Mouse (Mus musculus): ENCODE measurements around the gene Mtmr12. TPM values are rescaled to one million over a fixed set of nuclear protein-coding genes. Genes with fewer than 3 reads are reported as not detected.

Mtmr12 gene
- total and polyA plus RNA-seq, 3 experiments = 14.3 to 38.2 TPM; not detected in 1

GRCm38 (mm10) chr15:12251416-12252140 lies 46.8 kb downstream of the Mtmr12 start:
- no peaks in the 10 kb centered on the region for H3K27me3 ChIP-seq (ENCODE audit: control insufficient read depth in 1 of 2, insufficient read depth in 2 of 2, low read length in 2 of 2)
- DNase-seq (ENCODE audit: low read depth, low spot score) = no peak
- no peak overlapping the region for H3K9ac ChIP-seq (ENCODE audit: control insufficient read depth, low read depth, low read length, poor library complexity, severe bottlenecking)
- peaks cover 14 to 18% of the 10 kb centered on the region in 2 experiments for H3K36me3 ChIP-seq (ENCODE audit: control insufficient read depth in 1 of 2, insufficient read depth in 2 of 2, low read length in 2 of 2)
- no peak overlapping the region for H3K27ac ChIP-seq (ENCODE audit: control insufficient read depth, low read depth, low read length)
- no peak for TF ChIP-seq USF1 (IDR thresholded peaks at IDR 0.05; ENCODE audit: low read depth, low read length)
- 0 out of 4 replicates have a peak, but pooled peaks of 1 of the 2 experiments have one; percentile 36 for TF ChIP-seq POLR2A (IDR thresholded peaks at IDR 0.05; ENCODE audit: control insufficient read depth in 1 of 2, insufficient read depth in 1 of 2, low read depth in 1 of 2, low read length in 2 of 2, poor library complexity in 1 of 2)
- TF ChIP-seq NRF1 (IDR thresholded peaks at IDR 0.05; ENCODE audit: insufficient read depth, low read depth, low read length, poor library complexity, severe bottlenecking) = no peak
- H3K9me3 ChIP-seq (replicated peaks; ENCODE audit: insufficient read depth, low read length) = no peaks in the 10 kb centered on the region
- no peak overlapping the region for H3K4me3 ChIP-seq (ENCODE audit: control insufficient read depth in 1 of 2, insufficient read depth in 1 of 2, low read depth in 2 of 2, low read length in 2 of 2)
- no peaks in the 10 kb centered on the region for H3K79me2 ChIP-seq (ENCODE audit: control insufficient read depth, insufficient read depth, low read length, poor library complexity)
- peaks cover 6 to 16% of the 10 kb centered on the region in 2 experiments for H3K4me1 ChIP-seq (ENCODE audit: control insufficient read depth in 1 of 2, insufficient read depth in 2 of 2, low read length in 2 of 2)

GRCm38 (mm10) chr15:12252141-12252489 lies 47.3 kb downstream of the Mtmr12 start:
- no peak for TF ChIP-seq JUND (IDR thresholded peaks at IDR 0.05; ENCODE audit: low read depth, low read length)
- TF ChIP-seq HCFC1 (IDR thresholded peaks at IDR 0.05; ENCODE audit: low read depth, low read length) = no peak
- TF ChIP-seq ELF1 (IDR thresholded peaks at IDR 0.05; ENCODE audit: low read depth, low read length) = no peak
- TF ChIP-seq GABPA (IDR thresholded peaks at IDR 0.05; ENCODE audit: low read depth, low read length) = no peak
- TF ChIP-seq EP300 (IDR thresholded peaks at IDR 0.05; ENCODE audit: low read depth in 1 of 2, low read length in 2 of 2) = no peak
- no peak for TF ChIP-seq NRF1 (IDR thresholded peaks at IDR 0.05; ENCODE audit: insufficient read depth, low read depth, low read length, poor library complexity, severe bottlenecking)
- TF ChIP-seq ZNF384 (IDR thresholded peaks at IDR 0.05; ENCODE audit: low read depth, low read length) = no peak
- no peak for TF ChIP-seq BHLHE40 (IDR thresholded peaks at IDR 0.05; ENCODE audit: borderline replicate concordance, low read depth, low read length)
- TF ChIP-seq E2F4 (IDR thresholded peaks at IDR 0.05; ENCODE audit: borderline replicate concordance, low read depth, low read length) = no peak
- TF ChIP-seq TCF12 (IDR thresholded peaks at IDR 0.05; ENCODE audit: low read depth, low read length) = no peak
- no peak for TF ChIP-seq MYC (IDR thresholded peaks at IDR 0.05; ENCODE audit: low read depth, low read length)
- TF ChIP-seq SIN3A (IDR thresholded peaks at IDR 0.05; ENCODE audit: low read length) = no peak
- H3K9me3 ChIP-seq (replicated peaks; ENCODE audit: insufficient read depth, low read length) = no peaks in the 10 kb centered on the region
- H3K79me2 ChIP-seq (ENCODE audit: control insufficient read depth, insufficient read depth, low read length, poor library complexity) = no peaks in the 10 kb centered on the region
- H3K27me3 ChIP-seq (ENCODE audit: control insufficient read depth in 1 of 2, insufficient read depth in 2 of 2, low read length in 2 of 2) = no peaks in the 10 kb centered on the region
- DNase-seq (ENCODE audit: low read depth, low spot score) = no peak
- H3K27ac ChIP-seq (ENCODE audit: control insufficient read depth, low read depth, low read length) = no peak overlapping the region
- peaks cover 3 to 10% of the 10 kb centered on the region in 2 experiments for H3K4me1 ChIP-seq (ENCODE audit: control insufficient read depth in 1 of 2, insufficient read depth in 2 of 2, low read length in 2 of 2)
- H3K9ac ChIP-seq (ENCODE audit: control insufficient read depth, low read depth, low read length, poor library complexity, severe bottlenecking) = no peak overlapping the region
- peaks cover 13 to 14% of the 10 kb centered on the region in 2 experiments for H3K36me3 ChIP-seq (ENCODE audit: control insufficient read depth in 1 of 2, insufficient read depth in 2 of 2, low read length in 2 of 2)
- no peak overlapping the region for H3K4me3 ChIP-seq (ENCODE audit: control insufficient read depth in 1 of 2, insufficient read depth in 1 of 2, low read depth in 2 of 2, low read length in 2 of 2)

Measured in MEL (cell line).